Mouse (Mus musculus): ENCODE data around the gene Gm4553.
"Not testable (repeated sequence)": the region's sequence is repeated elsewhere in the genome, so short reads cannot be mapped to it uniquely, and the experiment has no call there.

Gm4553 gene

DNA sequence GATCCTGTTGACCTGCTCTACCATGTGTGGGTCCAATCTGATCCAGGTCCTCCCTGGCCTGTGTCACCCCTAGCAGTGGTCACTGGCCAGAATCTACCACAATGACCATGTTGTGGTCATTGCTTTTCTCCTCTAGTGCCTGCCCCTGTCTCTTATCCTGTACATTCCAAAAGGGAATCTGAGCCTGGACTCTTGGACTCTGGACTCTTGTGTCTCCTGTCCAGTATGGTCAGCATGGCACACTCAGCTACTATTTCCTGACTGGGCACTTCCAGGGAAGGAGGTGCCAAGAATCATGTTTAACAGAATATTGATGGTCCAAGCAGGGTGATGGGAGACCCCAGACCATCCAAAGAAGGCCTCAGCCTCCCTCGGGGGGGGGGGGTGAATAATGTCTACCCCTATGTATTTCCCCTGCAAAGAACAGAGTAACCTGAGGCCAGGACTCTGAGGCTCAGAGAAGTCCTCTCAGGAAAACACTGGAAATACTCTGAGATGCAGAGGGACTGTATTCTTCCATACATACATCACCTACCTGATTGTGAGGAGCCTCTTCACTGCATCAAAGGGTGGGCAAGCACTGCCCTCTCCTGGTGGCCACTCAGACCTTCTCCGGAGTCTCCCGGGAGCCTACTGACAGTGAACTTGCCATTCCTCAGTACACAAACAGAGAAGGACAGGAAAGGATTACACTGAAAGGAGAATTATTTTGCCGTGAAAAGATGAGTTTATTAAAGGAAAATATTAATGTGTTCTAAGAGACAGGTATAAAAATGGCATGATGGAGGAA is 31.1 kb downstream of the Gm4553 start:
- DNase-seq (ENCODE audit: low spot score), result no peak

DNA sequence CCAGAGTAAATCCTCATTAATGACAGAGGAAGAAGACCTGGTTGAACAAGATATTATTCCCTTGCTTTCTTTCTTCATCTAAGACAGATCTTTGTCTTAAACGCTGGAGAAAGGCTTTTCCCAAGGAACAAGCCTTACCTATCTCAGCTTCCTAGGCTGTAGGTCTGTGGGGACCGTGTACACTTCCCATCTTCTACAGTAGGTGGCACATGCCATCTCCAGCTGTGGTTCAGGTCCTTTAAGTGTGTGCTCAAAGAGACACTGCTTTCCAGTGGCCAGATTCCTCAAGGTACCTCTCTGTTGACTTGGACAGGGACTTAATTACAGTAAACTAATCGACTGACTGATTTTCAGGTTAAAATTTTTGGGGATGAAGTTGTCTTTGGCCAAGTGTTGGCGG is 36.7 kb downstream of the Gm4553 start:
- DNase-seq (ENCODE audit: low spot score), result no peak

DNA sequence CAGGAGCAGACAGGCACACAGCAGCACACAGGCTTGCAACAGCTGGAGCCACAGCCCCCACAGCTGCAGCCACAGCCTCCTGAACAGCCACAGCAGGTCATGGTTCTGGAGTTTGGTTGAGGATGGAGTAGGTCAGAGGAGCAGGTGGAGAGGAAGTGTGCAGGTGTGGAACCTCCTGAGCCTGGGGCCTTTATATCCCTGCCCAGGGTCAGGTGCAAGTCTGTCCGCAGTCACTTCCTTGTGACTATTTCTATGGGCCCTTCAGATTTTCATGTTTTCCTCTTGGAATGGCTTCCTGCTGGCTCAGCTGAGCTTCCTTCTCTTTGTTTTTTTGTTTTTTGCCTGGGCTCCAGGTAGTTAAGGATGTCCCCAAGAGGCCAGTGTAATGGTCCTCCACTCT is 44.9 kb downstream of the Gm4553 start, which contains the start of gene Gm45618:
Gene Gm45618 (minus strand): TSS at position 101 of the 400 bp plus-strand sequence.
- not testable (repeated sequence) for DNase-seq (ENCODE audit: low spot score)

GRCm38 (mm10) chr7:142119632-142120031 is 45.9 kb downstream of the Gm4553 start:
- no peak for DNase-seq (ENCODE audit: low spot score)
